Mouse (Mus musculus) bone marrow, adult 2 months (tissue): ENCODE data around the gene Tasp1.

Experiments used
- CTCF ChIP-seq: fragments of 200-500 bp; IDR thresholded peaks from 2 replicates; pipeline ENCODE4 v1.5.1; 2011; ENCODE audit warnings: low read length, control low read depth; ENCODE audit not compliant: control insufficient read depth, insufficient read depth
- POLR2A ChIP-seq: fragments of 200-500 bp; IDR thresholded peaks from 2 replicates; pipeline ENCODE4 v1.6.1; 2011; ENCODE audit warnings: low read depth, mild to moderate bottlenecking, control low read depth, low read length, borderline replicate concordance; ENCODE audit not compliant: control insufficient read depth

DNA sequence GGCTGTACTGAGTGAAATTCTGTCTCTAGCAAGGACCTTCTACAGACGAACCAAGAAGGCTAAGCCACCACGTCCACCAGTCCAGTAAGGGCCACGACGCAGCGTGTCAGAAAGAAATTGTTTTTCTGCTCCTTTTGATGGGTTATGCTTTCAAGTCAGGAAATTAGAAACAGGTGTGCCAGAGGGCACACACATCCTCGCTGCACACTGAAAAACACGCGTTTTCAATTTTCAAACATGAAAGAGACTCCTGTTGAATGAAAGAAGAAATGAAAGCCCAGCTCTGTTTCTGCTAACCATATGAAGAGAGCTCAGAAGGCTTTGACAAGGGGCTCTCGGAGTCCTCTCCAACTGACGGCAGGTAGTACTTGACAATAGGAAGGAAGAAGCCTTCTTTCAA, 132.0 kb downstream of the Tasp1 start:
- TF ChIP-seq POLR2A (no peak), CTCF (no peak)
